Mouse (Mus musculus) naive thymus-derived CD4-positive, alpha-beta T cell, adult 2 months (primary cell): ENCODE results near the gene Brca1.
"Not testable (repeated sequence)": the region's sequence is repeated elsewhere in the genome, so short reads cannot be mapped to it uniquely, and the experiment has no call there.

ENCODE experiments used
- DNase-seq: peaks from one replicate; pipeline ENCODE4 v3.0.0-alpha.2; 2011; ENCODE audit warnings: low read depth

The Brca1 gene

DNA sequence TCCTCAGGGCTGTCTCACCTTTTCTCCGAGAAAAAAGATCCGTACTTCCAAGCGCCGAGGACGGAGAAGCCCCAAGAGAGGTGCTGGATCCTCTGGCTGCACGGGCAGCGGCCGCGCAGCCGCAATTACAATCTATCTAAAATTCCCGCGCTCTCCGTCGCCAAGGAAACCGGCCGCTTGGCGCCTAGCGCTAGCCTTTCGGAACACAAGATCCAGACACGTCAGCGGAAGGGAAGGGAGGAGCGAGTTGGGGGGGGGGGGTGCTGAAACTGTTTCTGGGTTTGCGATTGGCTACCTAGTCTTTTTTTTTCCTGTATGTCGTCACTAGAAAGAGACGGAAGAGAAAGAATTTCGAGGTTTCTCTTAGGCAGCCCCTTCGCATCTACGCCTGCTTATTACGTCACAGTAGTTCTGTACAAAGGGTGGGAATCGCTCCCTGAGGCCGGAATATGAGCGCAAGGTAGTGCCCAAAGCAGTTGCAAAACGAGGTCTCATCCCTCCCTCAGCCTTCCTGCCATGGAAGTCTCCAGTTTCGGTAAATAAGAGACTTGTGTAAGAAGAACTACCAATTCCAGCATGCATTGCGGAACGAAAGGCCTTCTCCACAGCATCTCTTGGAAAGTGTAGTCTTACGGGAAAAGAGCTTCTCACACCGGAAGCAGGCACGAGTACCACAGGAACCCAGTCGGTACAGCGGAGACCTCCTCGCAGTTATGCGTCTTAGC is at the start of gene Brca1, which contains the start of gene Nbr1:
Gene Brca1, minus strand, starts transcription at position 205 of the 725 bp plus-strand sequence.
Gene Nbr1, plus strand, starts transcription at position 399 of the 725 bp plus-strand sequence.
- peak; percentile 99 for DNase-seq

DNA sequence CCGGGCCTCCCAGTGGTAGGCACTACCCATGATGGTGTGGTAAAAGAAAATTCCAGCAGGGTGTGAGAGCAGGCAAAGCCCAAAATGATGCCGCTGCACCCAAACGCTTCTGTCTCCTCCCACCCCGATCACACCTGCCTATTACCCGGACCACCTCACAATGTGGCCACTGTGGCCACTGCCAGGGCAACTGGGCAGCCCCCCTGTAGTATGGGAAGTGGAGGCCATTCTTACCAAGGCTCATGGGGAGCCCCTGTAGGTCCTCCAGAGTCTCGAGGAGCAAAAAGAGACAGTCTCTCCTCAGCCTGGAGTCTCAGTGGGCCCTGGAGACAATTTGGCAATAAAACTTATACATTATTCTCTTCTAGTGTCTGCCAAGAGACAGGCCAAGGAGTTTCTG is 47.4 kb upstream of the Brca1 start, which contains the start of gene Gm11634:
Gene Gm11634, minus strand, starts transcription at position 101 of the 400 bp plus-strand sequence.
- DNase-seq = no peak

DNA sequence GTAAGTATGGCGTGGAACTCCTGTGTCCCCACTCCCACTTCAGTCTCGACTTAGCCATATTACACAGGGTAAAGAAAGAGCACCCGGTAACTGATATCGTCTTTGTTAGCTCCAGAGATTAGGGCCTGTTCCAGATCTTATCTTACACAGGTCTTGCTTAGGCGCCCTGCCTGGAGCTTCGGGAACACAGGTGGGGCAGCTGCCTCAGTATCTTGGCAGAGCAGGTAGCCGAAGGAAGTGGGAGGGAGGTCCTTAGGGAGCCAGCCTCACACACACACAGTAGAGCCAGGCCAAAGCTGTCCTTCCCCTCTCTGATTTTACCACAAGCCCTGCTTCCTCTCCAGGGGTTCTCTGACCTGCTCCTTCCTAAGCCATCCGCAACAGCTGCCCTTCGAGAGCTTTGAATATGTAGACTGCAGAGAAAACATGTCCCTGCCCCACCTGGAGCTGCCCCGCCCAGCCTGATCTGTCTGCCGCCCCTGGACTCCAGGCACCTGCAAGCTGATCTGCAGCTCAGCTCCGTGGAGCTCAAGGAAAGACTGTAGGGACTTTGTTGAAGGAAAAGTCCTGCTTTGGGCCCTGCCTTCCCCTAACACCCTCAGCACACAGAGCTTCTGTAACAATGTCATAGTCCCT is 38.4 kb upstream of the Brca1 start:
- no peak for DNase-seq

DNA sequence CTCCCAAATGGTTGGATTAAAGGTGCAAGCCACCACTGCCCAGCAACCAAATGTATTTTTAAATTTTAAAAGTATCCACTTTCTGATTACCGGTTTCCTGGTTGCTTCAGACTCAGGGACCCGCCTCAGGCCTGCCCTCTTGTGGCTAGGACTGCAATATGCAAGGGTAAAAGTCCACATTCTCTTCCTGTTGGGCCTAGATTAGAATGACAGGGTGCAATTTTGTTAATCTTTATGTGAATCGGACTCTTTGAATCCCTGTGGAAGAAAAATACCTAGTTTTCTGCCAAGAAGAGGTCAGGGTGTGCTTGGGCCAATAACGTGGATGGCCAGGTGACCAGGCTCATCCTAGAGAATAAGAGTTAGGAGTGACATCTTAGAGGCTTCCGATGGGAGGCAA is 37.7 kb upstream of the Brca1 start:
- peak; percentile 82 for DNase-seq

DNA sequence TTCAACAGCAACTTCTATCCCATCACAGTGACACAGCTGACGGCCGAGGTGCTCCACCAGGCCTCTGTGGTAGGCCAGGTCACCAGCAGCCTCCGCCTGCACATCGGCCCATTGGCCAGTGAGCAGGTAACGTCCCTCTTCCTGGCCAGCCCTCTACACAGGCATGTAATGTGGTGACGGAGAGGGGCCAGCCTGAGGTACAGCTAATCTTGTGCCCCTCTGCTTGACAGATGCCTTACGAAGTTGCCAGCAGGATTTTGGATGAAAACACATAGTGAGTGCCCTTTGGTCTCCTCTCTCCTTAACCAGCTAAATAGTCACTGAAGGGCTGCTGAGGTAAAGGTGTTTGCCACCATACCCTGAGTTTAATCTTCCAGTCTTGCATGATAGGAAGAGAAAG is 37.1 kb upstream of the Brca1 start:
- no peak for DNase-seq

DNA sequence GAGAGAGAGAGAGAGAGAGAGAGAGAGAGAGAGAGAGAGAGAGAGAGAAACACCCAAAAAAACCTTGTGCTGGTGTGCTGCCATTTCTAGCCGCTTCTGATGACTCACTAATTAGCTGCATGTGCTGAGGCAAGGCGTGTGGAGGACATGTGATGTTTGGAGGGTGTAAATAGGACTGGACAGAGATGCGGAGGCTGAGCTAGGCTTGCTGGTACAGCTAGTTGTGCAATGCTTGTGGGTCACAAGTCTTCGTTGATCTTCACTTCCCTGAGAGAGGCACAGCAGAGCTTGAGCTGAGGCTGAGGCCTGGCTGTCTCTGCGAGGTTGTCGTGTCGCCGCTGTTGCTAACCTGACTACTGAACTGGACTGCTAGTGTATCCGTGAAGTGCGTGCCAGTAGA is 35.9 kb upstream of the Brca1 start:
- DNase-seq = no peak

DNA sequence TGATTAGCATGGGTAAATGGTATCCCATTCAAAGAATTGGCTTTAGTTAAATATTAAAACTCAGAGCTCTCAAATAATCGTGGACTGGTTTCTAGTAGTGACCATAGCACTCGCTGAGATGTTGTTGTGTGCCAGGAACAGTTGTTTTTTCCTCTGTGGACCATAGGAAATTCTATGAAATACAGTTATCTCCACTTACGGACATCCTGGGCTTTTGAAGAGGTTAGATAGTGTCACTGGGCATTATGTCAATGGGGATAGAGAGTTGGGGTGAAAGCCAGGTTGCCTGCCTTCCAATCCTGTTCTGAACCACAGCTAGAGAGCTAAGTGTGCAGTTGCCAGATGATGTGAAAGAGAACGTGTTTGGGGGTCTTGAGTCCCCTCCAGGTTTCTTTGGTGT is 34.0 kb upstream of the Brca1 start:
- no peak for DNase-seq

DNA sequence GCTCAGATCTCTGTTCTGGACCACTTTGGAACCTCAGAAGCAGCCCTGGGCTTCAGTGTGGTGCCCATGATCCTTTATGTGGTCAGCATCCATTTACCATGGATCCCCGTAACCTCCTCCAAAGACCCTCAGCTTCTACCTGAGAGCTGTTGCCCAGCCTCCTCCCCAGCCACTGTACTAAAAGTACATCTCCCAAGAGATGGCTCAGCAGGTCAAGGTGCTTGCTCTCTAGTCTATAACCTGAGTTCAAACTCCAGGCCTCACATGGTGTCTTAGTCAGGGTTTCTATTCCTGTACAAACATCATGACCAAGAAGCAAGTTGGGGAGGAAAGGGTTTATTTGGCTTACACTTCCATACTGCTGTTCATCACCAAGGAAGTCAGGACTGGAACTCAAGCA is 33.3 kb upstream of the Brca1 start:
- DNase-seq = not testable (repeated sequence)

DNA sequence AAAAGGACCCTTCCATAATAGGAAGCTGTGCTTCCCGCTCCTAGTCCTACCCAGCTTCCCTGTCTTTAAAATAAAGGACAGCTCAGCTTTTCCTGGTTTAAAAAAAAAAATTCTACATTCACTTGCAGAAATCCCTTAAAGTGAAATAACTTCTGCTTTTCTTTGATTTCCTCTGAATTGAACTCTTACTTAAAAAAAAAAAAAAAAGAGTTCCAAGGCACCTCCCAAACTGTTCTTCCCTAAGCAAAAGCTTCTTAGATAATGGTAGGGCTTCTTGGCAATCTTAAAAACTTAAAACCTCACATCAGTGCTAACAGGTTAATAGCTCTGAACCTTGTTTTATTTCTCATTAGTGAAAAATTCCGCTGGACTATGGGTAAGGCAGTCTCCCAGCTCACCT is 31.4 kb upstream of the Brca1 start:
- DNase-seq = no peak

DNA sequence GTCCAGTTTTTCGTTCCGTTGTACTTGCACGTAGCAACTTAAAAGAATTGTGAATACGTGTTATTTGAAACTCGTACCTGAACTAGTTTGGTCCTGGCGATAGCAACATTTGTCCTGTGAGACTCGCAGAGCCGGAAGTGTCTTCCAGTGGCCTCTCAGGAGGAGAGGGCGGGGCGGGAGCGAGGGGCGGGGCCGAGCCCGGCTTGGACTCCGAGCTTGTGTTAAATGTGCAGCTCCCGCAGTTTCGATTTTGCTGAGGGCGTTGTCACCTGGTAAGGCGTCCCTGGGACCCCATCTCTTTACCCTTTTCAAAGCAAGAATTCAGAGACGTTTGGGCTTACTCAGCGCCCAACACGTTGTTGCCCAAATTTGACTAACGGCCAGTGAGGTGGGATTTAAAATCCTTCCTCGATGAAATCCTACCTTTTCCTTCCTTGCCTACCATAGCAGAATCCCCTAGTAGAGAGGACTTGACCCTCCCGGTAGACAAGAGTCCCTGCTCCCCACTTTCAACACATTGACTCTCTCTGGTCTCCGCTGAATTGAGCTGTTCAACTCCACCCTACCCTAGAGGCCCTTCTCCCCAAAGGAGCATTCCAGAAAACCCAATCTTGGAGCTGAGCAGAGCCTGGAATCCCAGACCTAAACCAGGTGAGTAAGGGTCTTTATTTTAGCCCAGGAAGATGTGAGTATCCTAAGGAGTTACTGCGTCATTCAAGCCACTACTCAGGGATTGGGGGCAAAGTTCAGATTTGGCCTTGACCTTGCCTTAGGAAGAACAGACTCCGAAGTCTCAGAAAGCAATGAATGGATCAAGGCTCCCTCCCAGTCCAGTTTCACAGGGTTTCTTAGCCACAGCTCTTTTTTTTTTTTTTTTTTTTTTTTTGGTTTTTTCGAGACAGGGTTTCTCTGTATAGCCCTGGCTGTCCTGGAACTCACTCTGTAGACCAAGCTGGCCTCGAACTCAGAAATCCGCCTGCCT is 30.6 kb upstream of the Brca1 start, which contains the start of gene Tmem106a:
Gene Tmem106a, plus strand, starts transcription at position 189 of the 982 bp plus-strand sequence.
- peak; percentile 75 for DNase-seq

DNA sequence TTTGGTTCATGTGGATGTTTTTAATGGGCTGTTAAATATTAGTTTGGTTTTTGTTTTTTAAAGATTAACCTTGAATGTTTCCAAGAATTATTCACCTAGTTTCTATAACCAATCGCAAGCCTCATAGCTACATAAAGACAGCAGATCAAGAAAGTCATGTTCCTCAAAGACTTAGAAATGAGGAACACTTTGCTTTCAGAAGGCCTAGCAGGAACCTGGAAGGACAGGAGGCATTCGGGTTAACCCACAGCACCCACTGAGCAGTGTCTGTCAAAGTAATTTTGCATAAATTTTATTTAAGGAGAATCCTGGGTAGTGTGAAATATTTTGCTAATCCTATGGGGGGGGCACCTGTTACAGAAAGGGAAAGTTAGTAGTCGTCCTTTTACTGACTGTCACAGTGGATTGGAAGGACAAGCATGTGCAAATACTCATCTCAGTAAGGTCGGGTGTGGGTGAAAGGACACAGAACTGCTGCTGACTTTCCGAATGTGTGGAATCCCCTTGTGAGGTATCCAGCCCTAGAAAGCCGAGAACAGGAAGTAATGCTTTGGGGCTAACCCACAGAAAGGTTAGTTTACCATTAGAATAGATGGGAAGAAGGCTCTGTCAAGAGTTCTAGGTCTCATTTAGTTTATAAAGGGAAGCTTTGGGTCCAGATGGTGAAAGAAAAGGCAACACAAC is 29.5 kb upstream of the Brca1 start:
- no peak for DNase-seq

DNA sequence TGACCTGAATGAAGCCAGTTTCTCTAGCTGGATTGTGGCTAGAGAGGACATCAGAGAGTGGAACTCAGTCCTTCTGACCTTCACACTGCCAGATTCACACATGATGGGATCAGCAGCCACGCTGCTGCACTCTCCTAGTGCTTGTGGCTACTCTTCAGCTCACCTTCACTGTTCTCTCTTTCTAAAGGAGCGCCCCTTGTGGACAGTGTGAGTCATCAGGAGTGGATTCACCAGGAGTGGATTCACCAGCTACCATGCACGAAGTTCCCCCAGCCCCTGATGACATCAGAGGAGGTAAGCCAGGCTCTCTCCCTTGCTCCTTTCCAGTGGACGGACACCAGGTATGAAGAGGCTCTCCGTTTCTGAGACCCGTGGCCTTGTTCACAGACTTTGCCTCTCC is 24.4 kb upstream of the Brca1 start:
- DNase-seq = no peak

DNA sequence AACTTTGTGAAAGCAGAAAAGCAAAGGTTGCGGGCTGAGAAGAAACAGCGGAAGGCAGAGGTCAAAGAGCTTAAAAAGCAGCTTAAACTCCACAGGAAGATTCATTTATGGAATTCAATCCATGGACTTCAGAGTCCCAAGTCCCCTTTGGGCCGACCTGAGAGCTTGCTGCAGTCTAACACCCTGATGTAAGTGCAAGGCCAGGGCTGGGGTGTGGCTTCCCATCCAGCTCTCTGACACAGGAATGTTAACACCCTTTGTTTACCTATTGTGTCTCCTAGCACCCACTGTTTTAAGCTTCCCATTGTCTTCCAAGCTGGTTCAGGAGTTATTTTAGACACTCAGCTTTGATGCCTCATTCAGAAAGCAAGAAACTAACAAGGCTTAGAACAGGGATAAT is 16.7 kb upstream of the Brca1 start:
- DNase-seq = no peak

DNA sequence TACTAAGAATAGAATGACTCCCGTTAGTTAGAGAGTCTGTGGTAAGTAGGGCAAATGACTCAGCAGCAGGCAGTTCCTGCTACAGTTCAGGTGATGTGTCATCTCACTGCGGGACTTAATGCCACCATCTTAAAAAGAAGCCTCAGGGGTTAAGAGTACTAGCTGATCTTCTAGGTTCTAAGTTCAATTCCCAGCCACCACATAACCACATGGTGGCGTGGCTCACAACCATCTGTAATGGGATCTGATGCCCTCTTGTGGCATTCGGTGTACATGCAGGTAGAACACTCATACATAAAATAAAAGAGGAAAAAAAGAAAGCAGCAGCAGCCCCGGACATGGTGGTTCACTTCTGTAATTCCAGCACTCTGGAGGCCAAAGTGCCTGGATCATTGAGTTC is 10.6 kb upstream of the Brca1 start:
- DNase-seq = peak; percentile 85

DNA sequence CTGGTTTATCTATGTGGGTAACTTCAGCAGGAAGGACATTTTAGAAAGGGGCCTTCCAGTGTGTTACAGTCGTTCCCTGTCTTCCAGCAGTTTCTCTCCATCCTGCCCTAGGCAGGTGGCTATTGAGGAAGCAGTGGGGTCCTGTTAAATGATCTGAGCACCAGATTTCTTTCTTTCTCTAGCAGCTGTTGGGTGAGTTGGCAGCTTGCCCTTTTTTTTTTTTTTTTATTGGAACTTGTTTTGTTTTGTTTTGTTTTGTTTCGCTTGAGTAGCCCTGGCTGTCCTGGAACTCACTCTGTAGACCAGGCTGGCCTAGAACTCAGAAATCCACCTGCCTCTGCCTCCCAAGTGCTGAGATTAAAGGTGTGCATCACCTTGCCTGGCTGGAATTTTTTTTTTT is 5.2 kb upstream of the Brca1 start:
- DNase-seq = no peak

DNA sequence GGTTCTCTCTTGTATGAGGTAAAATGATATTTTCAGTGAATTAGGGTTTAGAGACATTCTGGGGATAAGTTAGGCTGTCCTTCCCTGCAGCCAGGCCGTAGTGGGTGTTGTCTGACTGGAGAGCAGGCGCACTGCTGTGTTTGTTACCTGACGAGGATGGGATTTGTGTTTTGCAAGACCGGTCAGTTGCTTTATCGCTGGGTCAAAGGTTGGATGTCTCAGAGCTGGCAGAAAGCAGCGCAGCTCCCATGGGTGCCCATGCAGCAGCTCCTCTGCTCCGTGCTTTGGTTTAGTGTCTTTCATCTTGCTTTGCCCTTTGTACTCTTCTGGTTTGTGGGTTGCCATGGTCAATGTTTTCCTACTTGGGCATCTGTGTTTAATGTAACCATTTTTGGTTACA is 4.8 kb upstream of the Brca1 start:
- no peak for DNase-seq

DNA sequence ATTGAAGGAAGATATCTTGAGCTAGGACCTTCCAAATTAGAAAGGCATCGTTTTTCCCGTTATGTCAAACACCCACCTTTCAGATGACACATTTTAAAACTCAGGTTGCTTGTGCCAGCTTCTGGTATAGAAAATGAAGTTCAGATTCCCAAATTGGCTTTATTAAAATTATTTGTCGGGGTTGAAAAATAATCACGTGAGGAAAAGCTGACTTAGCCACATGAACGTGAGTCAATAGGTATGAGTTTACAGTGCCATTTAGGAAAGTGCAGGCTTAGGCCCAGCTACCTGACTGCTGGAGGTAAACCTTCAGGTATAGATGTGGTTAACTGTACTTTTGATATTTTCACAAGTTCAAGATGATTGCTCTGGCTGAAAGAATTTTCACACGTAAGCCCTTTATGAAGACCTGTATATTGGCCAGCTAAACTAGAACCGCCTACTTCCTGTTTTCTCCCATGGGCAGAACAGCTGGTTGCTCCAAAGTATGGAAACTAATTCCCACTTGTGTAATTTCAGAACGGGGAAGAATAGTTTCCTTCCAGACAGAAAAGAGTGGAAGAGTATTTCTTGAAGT is 1.7 kb upstream of the Brca1 start:
- DNase-seq = no peak

DNA sequence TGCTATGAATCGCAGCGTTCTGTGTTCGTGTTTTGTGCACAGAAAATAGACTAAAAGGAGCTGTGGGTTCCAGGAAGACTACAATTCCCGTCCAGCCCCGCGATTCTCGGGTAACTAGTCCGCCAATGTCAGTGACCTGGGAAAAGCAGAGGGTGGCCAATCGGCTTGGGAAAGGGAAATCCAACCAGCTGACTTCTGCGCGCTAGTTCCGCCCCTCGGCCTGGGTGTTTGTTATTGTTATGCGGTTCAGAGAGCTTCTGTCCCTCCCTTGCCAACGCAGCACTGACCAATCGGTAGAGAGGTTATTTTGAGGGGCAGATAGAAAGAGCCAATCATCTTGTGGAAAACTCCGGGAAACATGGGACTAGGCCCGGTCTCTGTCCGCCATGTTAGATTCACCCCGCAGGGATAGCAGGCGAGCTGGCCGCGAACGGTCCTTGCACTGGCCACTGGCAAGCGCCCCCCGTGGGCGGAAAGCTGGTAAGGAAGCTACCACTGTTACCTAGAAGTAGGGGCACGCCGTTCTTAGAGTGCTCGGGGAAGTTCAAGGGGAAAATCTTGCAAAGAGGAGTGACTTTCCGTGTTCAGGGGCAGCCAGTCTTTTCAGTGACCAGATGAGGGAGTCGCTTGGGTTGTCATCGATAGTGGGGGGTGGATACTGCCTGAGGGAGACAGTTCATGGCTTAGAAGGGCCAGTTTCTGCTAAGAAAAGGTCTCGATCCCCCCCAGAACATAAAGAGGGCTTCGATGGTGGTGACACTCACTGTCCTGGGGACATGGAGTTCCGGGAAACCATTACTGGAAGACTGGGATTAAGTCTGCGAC is 933 bp upstream of the Brca1 start:
- peak; percentile 98 for DNase-seq

DNA sequence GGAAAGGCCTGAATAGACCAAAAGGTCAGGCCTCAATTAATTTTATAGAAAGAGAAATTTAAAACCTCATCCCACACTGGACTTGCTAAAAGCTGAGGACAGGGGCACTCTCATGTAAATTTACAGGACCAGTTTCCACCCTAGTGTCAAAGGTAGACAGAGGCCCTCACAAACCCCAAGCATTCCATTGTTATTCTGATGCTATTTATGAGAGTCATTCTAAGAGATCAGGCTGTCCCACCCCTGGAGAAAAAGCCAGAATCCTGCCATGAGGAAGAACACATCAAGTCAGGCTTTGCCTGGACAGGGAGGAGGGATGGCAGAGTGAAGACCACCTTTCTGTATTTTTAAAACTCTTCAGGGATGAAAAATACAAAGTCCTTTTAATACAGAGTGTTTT is 3.2 kb downstream of the Brca1 start:
- DNase-seq = no peak

DNA sequence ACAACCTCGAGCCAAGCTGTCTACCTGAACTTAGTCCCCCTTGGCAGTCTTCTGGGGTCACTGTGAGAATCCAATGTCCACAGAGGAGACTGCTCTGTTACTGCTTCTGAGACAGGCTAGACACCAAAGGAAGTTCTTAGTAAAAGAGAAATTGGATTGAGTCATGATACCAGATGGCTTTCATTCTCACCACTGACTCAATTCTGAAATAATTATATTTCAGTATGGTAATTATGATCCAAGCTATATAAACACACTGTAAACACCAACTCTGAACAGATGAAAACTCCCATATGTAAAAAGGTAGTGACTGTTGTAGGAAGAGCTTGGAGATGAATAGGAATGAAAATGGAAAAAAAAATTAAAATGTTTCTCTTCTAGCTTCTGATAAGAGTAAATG is 7.6 kb downstream of the Brca1 start:
- no peak for DNase-seq

DNA sequence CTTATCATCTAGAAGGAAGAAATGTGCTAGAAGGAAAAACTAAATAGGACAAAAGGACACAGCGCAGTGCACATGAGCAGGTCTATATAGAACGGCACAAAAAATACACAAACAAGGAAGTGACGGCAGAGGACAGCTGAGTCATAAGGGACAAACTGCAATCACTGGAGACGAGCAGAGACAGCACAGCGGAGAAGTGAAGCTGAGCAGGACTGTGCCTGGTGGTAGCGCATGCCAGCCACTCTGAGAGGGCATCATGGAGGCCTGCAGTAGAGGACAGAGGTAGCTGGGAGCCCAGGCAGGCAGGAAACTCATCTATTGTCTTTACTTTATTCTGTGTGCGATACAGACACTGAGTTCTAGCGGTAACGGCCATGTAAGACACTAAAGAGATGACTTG is 8.2 kb downstream of the Brca1 start:
- no peak for DNase-seq
